Mouse (Mus musculus) embryonic facial prominence, embryonic 15.5 days (tissue): ENCODE results near the gene Klhl29. TPM values are rescaled to one million over a fixed set of nuclear protein-coding genes. Genes with fewer than 3 reads are reported as not detected.

Experiments used
- ATAC-seq: fragments of 200-750 bp; cut with Nextera tagmentation; 2 replicates; pipeline ENCODE4 v1.8.0; 2017; ENCODE audit warnings: low read depth, moderate TSS enrichment; ENCODE audit not compliant: insufficient number of reproducible peaks, low FRiP score, low TSS enrichment
- H3K27ac ChIP-seq: fragments of 300-500 bp; sonication (generic); replicated peaks from 2 replicates; pipeline ENCODE4 v1.5.1; 2015; ENCODE audit warnings: mild to moderate bottlenecking, inconsistent platforms
- H3K27me3 ChIP-seq: fragments of 300-500 bp; sonication (generic); 2 replicates; pipeline ENCODE4 v1.6.1; 2015; ENCODE audit warnings: inconsistent platforms
- H3K36me3 ChIP-seq: fragments of 300-500 bp; sonication (generic); 2 replicates; pipeline ENCODE4 v1.6.1; 2015; ENCODE audit warnings: mild to moderate bottlenecking, inconsistent platforms
- H3K4me1 ChIP-seq: fragments of 300-500 bp; sonication (generic); 2 replicates; pipeline ENCODE4 v1.6.1; 2015; ENCODE audit warnings: inconsistent platforms
- H3K4me2 ChIP-seq: fragments of 300-500 bp; sonication (generic); replicated peaks from 2 replicates; pipeline ENCODE4 v1.6.1; 2015; ENCODE audit warnings: mild to moderate bottlenecking, inconsistent platforms
- H3K4me3 ChIP-seq: fragments of 300-500 bp; sonication (generic); replicated peaks from 2 replicates; pipeline ENCODE4 v1.5.1; 2015; ENCODE audit warnings: mild to moderate bottlenecking, inconsistent platforms
- H3K9ac ChIP-seq: fragments of 300-500 bp; sonication (generic); 2 replicates; pipeline ENCODE4 v1.6.1; 2015; ENCODE audit warnings: inconsistent platforms
- H3K9me3 ChIP-seq: fragments of 300-500 bp; sonication (generic); replicated peaks from 2 replicates; pipeline ENCODE4 v1.6.1; 2016; ENCODE audit warnings: inconsistent platforms
- WGBS: fragments of 180-500 bp; shearing (Covaris S2); methylation state at CpG from one replicate; pipeline ENCODE4 v1.1.7; 2015; 5-methylcytosine and 5-hydroxymethylcytosine counted together
- polyA plus RNA-seq: library from polyadenylated mRNA; unstranded; fragments of >200 nt; fragmentation: Nextera tagmentation; extraction: Ambion mirVana; gene quantifications from 2 replicates; pipeline ENCODE4 v1.2.1, GENCODE M21; 2015

Gene Klhl29
- polyA plus RNA-seq, 1 experiment from 2014 or later = 1.5 TPM

- 77% methylated on average over 6 of the region's 6 CpGs for whole genome bisulfite sequencing
- ATAC-seq = no peak
- H3K27ac ChIP-seq = no peak overlapping the region
- no peak overlapping the region for H3K4me3 ChIP-seq
- H3K4me2 ChIP-seq = no peak overlapping the region
- H3K9me3 ChIP-seq = no peaks in the 10 kb centered on the region
- H3K9ac ChIP-seq = no peak overlapping the region
- no peaks in the 10 kb centered on the region for H3K36me3 ChIP-seq
- H3K27me3 ChIP-seq = no peaks in the 10 kb centered on the region
- no peaks in the 10 kb centered on the region; the same call in 1 of the 2 replicates for H3K4me1 ChIP-seq
Measured at GRCm38 (mm10) chr12:5330496-5331070, 44.9 kb downstream of the Klhl29 start.

DNA sequence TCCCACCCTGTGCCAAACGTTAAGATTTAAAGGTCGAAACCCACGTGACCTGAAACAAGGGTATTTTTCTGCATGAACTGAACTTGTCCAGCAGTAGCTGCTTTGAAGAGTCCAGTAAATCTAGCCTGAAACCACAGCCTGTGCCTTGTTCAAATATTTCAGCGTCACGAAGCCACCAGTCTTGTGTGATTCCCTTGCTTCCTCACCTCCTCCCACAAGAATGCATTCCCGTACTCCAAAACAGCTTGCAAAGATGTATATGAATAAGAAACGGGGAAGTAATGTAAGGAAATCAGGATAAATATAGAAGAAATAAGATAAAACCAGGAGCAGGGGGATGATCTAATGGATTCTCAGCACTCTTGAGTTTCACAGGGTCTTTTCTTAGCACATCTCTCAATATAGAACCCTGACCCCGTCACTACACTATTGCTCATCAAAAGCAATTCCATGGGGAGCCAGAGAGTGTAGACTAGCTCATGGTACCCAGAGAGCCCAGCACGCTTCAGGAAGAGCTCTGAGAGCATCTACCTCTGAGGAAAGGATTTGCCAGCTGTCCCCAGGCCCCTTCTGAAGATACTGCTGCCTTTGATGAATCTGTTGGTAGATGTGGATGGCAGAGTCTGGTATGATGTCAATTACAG, 52.9 kb downstream of the Klhl29 start:
- no peak overlapping the region for H3K4me3 ChIP-seq
- H3K4me2 ChIP-seq = no peak overlapping the region
- no peaks in the 10 kb centered on the region for H3K36me3 ChIP-seq
- WGBS = 76% methylated on average over 9 of the region's 9 CpGs
- H3K27ac ChIP-seq = no peak overlapping the region
- peaks cover 9% of the 10 kb centered on the region; the same call in 1 of the 2 replicates for H3K4me1 ChIP-seq
- H3K27me3 ChIP-seq = no peaks in the 10 kb centered on the region
- H3K9me3 ChIP-seq = no peaks in the 10 kb centered on the region
- H3K9ac ChIP-seq = no peak overlapping the region
- no peak for ATAC-seq

DNA sequence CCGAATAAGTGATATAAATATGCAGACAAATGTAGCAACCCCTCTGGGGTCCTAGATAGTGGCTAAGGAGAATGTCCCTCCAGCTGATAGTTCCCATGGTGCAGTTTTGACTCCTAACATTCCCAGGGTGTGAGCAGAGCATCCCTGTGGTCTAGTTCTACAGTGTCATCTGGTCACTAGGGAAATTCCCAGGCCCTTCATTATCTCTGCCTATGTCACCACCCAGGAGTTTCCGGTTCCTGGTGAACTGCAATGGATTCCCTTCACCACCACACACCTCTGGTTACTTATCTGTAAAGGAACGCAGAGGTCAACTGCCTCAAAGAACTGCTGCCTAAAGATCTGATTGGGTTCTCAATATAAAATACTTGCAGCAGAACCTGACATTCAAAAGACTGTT, 54.5 kb downstream of the Klhl29 start:
- no peaks in the 10 kb centered on the region for H3K9me3 ChIP-seq
- H3K4me3 ChIP-seq = no peak overlapping the region
- H3K36me3 ChIP-seq = no peaks in the 10 kb centered on the region
- WGBS = 92% methylated on average over 3 of the region's 3 CpGs
- H3K4me2 ChIP-seq = no peak overlapping the region
- H3K27me3 ChIP-seq = no peaks in the 10 kb centered on the region
- no peak overlapping the region for H3K27ac ChIP-seq
- peaks cover 9% of the 10 kb centered on the region; the same call in 1 of the 2 replicates for H3K4me1 ChIP-seq
- H3K9ac ChIP-seq = no peak overlapping the region
- no peak for ATAC-seq

- ATAC-seq = no peak
- no peaks in the 10 kb centered on the region for H3K9me3 ChIP-seq
- peaks cover 9% of the 10 kb centered on the region; the same call in 1 of the 2 replicates for H3K4me1 ChIP-seq
- H3K4me3 ChIP-seq = no peak overlapping the region
- no peak overlapping the region for H3K4me2 ChIP-seq
- no peak overlapping the region for H3K9ac ChIP-seq
- 12% methylated on average over 12 of the region's 12 CpGs for WGBS
- H3K27me3 ChIP-seq = no peaks in the 10 kb centered on the region
- no peak overlapping the region for H3K27ac ChIP-seq
- H3K36me3 ChIP-seq = no peaks in the 10 kb centered on the region
Measured at GRCm38 (mm10) chr12:5319359-5319973, 56.0 kb downstream of the Klhl29 start.

DNA sequence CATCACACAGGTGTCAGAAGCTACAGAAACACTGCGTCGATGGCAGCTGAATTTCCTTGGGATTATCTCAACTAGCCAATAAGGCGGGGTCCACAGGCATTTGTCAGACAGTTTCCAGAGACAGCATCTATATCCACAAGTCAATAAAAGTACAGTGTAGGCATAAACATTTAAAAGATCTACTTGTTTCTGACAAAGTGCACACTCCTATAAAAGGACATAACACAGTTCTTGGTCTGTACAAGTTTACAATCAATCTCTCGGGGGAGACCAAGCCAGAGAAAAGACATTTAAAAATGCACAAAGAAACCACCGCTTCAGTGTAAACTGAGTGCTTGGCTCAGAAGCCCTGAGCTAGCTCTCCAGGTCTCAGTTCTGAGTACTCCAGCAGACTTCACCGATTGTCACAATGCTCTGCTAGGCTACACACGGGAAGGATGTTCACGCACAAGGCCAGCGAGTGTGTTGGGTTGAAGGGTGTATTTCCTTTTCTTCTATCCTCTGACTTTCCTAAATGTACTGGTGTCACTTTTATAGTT, 59.4 kb downstream of the Klhl29 start:
- H3K27ac ChIP-seq = no peak overlapping the region
- no peak for ATAC-seq

DNA sequence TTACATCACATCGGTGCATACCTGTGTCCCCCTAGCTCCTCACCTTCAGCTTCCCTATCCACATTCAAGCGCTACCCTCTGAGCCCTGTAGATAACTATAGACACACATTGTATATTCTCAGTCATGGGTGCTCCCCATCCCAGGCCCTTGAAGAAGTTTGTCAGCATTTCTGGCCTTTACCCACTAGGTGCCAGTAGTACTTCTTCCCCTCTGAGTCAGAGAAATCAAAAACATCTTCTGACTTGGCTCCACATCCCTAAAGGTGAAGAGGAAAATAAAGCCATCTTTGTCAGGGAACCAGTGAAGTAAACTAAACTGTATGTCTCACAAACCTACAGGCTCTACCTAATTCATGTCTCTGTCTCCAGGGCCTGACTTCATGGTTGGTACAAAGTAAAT, 67.6 kb downstream of the Klhl29 start:
- Histone ChIP-seq H3K36me3 (no peaks in the 10 kb centered on the region), H3K9ac (no peak overlapping the region), H3K9me3 (no peaks in the 10 kb centered on the region), H3K27me3 (no peaks in the 10 kb centered on the region), H3K4me1 (no peaks in the 10 kb centered on the region), H3K4me3 (no peak overlapping the region), H3K4me2 (no peak overlapping the region), H3K27ac (no peak overlapping the region)
- no peak for ATAC-seq
- WGBS = 85% methylated on average over 2 of the region's 2 CpGs

More for the DNA sequence above, 59.4 kb downstream of the Klhl29 start:
- H3K27me3 ChIP-seq = no peaks in the 10 kb centered on the region
- H3K4me1 ChIP-seq = peaks cover 9% of the 10 kb centered on the region; the same call in 1 of the 2 replicates
- no peak overlapping the region for H3K9ac ChIP-seq
- 83% methylated on average over 9 of the region's 9 CpGs for WGBS
- no peaks in the 10 kb centered on the region for H3K36me3 ChIP-seq
- H3K4me3 ChIP-seq = no peak overlapping the region
- H3K9me3 ChIP-seq = no peaks in the 10 kb centered on the region
- H3K4me2 ChIP-seq = no peak overlapping the region

DNA sequence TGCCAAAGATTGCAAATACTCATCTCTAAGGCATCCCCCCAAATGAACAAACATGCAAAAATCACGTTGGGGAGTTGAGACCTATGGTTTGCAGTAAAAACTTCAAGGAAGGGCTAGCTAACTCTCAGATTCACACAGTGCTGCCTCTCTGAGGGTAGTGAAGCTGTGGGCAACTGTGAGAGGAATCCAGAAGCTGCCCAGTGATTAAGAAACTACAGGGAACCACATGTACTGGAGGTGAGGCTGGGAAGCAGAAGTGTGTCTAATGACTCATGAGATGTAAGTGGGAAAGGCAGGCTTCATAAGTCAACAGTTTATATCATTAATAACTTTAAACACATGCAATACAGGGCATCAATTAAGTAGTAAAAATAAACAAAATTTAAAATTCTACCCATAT, 70.0 kb downstream of the Klhl29 start:
- Histone ChIP-seq H3K4me1 (peaks cover 6% of the 10 kb centered on the region; the same call in 1 of the 2 replicates), H3K4me2 (no peak overlapping the region), H3K9me3 (no peaks in the 10 kb centered on the region), H3K36me3 (no peaks in the 10 kb centered on the region), H3K4me3 (no peak overlapping the region), H3K27me3 (no peaks in the 10 kb centered on the region), H3K9ac (no peak overlapping the region), H3K27ac (no peak overlapping the region)
- ATAC-seq = no peak
- WGBS = 48% methylated on average over 1 of the region's 1 CpGs

- Histone ChIP-seq H3K4me3 (no peak overlapping the region), H3K27ac (no peak overlapping the region), H3K9me3 (no peaks in the 10 kb centered on the region), H3K27me3 (no peaks in the 10 kb centered on the region), H3K9ac (no peak overlapping the region), H3K4me2 (no peak overlapping the region), H3K36me3 (no peaks in the 10 kb centered on the region), H3K4me1 (peaks cover 10% of the 10 kb centered on the region)
- 75% methylated on average over 5 of the region's 5 CpGs for WGBS
- ATAC-seq = no peak
Measured at GRCm38 (mm10) chr12:5303912-5304311, 71.6 kb downstream of the Klhl29 start.

DNA sequence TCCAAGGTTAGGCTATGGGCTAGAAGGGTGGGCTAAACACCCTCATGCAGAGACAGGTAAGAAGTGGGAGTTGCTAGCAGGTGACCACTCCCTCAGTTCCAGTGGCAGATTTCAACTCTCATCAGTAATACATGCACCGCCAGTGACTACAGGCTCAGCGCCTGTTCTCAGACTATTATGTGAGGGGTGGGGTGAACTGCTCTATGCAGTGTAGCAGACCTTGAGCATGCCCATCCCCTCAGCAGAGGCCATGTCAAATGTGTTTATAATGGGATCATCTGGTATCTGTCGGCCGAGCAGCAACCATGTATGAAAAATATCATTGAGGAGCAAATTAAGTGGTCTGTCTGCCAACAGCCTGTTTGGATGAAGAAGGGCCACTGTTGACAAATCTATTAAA, 72.4 kb downstream of the Klhl29 start:
- no peak overlapping the region for H3K4me2 ChIP-seq
- no peak overlapping the region for H3K9ac ChIP-seq
- no peaks in the 10 kb centered on the region for H3K36me3 ChIP-seq
- peaks cover 10% of the 10 kb centered on the region for H3K4me1 ChIP-seq
- ATAC-seq = no peak
- H3K9me3 ChIP-seq = no peaks in the 10 kb centered on the region
- WGBS = 89% methylated on average over 4 of the region's 4 CpGs
- H3K4me3 ChIP-seq = no peak overlapping the region
- no peak overlapping the region for H3K27ac ChIP-seq
- H3K27me3 ChIP-seq = no peaks in the 10 kb centered on the region

- Histone ChIP-seq H3K4me1 (peaks cover 10% of the 10 kb centered on the region), H3K27ac (no peak overlapping the region), H3K36me3 (no peaks in the 10 kb centered on the region), H3K4me3 (no peak overlapping the region), H3K27me3 (no peaks in the 10 kb centered on the region), H3K9ac (no peak overlapping the region), H3K9me3 (no peaks in the 10 kb centered on the region), H3K4me2 (no peak overlapping the region)
- WGBS = 78% methylated on average over 5 of the region's 5 CpGs
- ATAC-seq = no peak
Measured at GRCm38 (mm10) chr12:5301841-5302240, 73.6 kb downstream of the Klhl29 start.

DNA sequence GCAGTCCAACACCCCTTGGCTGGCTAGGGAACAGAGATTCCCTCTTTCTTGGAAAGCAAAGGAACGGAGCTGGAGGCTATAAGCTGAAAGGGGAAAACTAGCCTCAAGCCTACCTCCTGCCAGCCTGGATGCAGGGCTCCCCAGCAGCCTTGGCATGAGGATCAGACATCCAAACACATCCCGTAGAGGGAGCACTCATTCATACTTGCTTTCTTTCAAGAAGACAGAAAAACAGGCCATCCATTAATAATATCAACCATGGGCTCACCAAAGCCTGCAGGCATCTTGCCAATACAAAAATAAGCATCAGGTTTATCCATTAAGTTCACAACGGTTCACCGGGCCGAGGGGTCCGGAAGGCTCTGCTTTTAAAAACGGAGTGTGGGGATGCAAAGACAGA, 79.1 kb downstream of the Klhl29 start:
- no peak overlapping the region for H3K4me3 ChIP-seq
- peaks cover 8% of the 10 kb centered on the region for H3K4me1 ChIP-seq
- H3K9me3 ChIP-seq = no peaks in the 10 kb centered on the region
- no peaks in the 10 kb centered on the region for H3K36me3 ChIP-seq
- H3K27ac ChIP-seq = no peak overlapping the region
- no peaks in the 10 kb centered on the region for H3K27me3 ChIP-seq
- H3K4me2 ChIP-seq = no peak overlapping the region
- H3K9ac ChIP-seq = no peak overlapping the region
- 72% methylated on average over 7 of the region's 7 CpGs for WGBS
- ATAC-seq = no peak
